Mouse (Mus musculus) kidney, adult 18-20 months (tissue): ENCODE measurements around the gene Rpl27a.

Source experiments
- DNase-seq: peaks from one replicate; pipeline ENCODE4 v3.0.0; 2021

The Rpl27a gene

GRCm38 (mm10) chr7:109518838-109519696 is at the start of gene Rpl27a:
Gene Rpl27a (plus strand): TSS chr7:109519147.
- peak; percentile 98 for DNase-seq

DNA sequence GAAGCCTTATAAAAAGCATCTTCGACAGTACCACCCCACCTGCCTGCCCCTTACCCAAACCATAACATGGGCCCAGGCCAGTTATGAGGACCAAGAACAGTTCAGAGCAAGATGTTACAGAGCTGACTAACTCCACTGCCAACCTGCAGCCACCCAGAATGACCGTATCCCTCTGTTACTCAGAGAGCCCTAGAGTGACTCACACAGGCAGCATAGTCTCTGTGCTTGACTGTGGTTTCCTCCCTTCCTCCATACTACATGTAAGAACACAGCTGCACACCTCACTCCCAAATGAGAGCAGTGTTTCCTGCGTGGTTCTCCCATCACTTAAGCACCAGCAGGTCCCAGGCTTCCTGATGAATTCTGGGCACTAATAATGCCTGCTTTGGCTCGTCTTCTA is 48.2 kb upstream of the Rpl27a start:
- DNase-seq = no peak

DNA sequence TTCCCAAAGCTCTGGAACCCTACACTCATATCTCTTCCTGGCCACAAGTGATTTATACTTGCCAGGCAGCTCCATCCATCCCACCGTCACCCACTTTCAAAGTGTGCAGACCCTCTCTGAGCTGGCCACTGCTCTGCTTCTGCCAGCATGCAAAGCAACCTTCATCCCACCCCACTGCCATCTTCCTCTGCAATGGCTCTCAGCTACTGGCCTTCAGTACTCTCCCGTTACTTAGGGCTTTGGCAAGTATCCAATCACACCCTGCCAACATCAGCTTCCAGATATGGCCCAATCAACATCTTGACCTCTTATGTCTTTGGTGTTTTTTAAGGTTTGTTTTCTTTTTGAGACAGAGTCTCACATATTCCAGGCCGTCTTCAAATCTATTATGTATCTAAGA is 41.0 kb upstream of the Rpl27a start:
- no peak for DNase-seq

DNA sequence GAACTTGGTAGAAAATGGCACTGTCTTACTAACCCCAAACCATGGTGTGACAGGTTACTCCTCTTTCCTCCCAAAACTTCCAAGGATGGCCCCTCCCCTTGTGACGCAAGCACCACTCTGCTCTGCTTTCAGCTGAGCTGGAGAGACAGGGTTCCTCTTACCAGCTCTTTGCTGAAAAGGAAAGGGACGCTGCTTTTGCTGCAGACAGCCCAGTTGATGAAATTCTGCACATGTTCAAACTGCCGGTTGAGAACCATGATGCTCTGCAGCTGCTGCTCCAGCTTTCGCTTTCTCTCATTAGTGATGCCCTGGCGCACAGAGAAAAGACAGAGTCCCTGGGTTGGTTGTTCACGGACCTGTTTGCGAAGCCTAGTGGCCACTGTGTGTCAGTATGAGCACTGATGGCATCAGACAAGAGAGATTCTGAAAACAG is 38.2 kb upstream of the Rpl27a start:
- no peak for DNase-seq

GRCm38 (mm10) chr7:109484221-109484620 is 34.7 kb upstream of the Rpl27a start:
- no peak for DNase-seq

GRCm38 (mm10) chr7:109492616-109493318 is 26.2 kb upstream of the Rpl27a start:
- DNase-seq = no peak

DNA sequence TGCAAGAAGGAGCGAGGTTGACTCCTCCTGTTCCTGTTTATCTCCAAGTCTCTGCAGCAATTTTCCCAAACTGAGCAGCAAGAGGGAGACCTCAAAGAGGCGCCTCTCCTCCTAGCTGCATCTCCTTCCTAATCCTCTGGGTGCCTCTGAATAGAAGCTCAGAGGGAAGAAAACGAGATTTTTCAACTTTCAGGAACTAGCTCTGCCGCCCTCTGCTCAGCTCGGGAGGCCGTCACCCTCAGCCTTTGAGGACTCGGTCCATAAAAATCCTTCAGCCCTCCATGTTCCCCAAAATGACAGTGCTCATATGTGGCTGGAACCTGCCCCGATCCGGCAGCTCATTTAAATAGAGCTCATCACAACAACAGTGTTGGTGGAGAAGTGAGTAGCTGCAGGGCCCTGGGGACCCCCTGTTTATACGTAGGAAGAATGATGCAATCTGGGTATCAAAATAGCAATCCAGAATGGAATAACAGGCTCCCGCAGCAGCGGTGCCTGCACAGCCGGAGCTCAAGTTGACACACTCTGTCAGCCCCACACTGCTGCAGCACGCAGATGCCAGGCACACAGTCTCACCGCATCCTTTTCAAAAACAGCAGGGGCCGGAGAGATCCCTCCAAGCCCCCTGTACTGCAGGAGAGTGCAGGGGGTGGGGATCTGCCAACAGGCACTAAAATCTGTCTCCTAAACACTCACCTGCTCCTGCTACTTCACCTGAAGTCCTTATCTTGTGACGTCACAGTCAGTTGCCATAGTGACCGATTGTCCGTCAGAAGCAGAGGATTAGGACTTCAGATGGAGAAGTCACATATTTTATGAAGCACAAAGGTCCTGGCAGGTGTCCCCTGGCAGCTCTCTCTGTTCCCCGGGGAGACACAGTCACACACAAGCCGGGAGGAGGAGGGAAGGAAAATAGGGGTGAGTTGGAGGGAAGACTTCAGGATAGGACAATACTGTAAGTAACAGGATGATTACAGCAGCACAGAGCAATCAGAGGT is 25.3 kb upstream of the Rpl27a start:
- no peak for DNase-seq

- DNase-seq = no peak
Observed at GRCm38 (mm10) chr7:109497507-109497906, 21.4 kb upstream of the Rpl27a start.

- DNase-seq = no peak
Observed at GRCm38 (mm10) chr7:109507119-109507518, 11.8 kb upstream of the Rpl27a start.

DNA sequence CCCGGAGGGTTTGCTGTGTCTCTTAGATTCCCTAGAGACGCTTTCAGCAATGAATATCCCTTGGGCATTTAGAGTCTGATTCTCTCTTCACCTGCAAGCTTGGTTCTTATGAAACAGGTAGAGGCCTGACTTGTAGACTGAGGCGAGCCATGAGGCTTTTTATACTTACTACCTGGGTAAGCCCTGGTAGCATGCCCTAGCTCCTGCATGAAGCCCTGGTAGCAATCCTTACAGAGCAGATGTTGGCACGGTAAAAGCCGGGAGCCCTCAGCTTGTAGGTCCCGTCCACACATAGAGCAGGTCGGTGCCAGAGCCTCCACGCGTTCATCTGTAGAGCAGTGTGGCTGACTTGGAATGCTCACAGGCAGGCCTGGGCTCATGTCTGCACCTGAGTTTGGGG is 11.4 kb upstream of the Rpl27a start:
- DNase-seq = no peak

- no peak for DNase-seq
Observed at GRCm38 (mm10) chr7:109508034-109508433, 10.9 kb upstream of the Rpl27a start, which contains the start of gene Trim66. Gene Trim66 (minus strand): TSS chr7:109508134.

DNA sequence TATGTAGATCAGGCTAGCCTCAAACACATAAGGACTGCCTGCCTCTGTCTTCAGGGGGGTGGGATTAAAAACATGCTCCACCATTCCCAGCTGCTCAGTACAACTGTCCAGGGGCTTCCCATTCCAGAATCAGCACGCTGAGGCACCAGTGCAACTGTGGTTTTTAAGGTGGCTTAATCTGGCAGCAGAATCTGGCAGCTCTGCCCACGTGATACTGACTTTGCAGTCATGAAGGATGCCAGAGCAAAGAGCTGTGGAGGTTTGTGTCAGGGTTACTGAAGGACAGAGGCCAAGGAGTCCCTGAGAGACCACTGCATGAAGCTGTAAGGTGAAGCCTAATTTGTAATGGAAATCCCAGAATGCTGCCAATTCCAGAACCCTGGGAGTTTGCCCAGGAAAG is 8.1 kb upstream of the Rpl27a start:
- DNase-seq = peak; percentile 27

DNA sequence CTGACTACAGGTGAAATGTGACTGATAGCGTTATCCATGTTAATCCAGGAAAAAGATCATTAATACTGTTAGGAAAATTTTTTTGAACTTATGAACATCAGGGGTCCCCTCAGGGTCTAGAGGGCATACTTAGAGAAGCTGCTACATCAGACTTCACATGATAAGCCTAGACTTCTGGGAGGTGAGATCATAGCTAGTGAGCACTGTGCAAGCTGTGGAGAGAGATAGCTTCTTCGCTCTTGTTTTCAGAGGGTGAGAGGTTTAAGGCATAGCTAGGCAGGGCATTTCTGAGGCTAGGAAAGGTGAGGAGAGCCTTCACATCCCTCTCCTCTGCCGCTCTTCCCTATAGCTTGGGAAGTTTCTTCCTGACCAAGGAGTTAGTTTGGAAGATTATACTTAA is 7.1 kb upstream of the Rpl27a start:
- no peak for DNase-seq

GRCm38 (mm10) chr7:109516500-109516899 is 2.4 kb upstream of the Rpl27a start:
- no peak for DNase-seq

- no peak for DNase-seq
Observed at GRCm38 (mm10) chr7:109518036-109518681, 788 bp upstream of the Rpl27a start.

GRCm38 (mm10) chr7:109519936-109520335 is 989 bp downstream of the Rpl27a start:
- DNase-seq = no peak

DNA sequence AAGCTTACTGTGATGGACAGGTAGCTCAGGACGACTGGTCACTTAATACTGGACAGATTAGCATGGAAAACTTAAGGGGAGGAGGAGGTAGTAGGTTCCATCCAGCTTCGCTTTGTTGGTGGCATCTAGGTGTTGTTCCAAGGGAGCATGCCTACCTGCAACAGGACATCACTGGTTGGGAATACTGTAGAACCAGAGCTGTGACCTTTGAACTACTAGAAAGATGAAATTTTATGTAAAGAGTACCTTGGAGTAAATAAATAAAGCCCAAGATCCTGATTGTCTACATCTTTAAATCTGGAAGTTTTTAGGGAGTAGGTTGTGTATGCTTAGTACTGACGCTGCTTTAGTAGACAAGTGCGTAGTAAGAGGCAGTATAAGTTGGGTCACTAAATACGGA is 3.1 kb downstream of the Rpl27a start:
- no peak for DNase-seq

DNA sequence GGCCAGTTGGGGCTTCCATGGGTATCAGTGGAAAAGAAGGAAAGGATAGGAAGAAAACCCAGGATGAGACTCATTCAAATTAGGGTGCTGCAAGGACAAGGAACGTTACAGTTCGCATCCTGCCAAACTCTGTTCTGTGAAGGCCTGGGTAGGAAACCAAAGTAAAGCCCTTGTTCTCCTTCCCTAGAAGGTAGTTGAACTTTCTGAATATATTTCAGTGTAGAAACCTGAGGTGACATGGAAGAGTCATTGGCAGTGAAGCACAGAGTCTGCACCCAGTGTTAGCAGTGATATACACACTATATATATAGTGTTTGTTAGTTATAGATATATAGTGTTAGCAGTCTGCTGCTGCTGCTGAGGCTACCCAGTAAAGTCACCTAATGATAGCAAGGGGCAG is 4.4 kb downstream of the Rpl27a start:
- DNase-seq = no peak

DNA sequence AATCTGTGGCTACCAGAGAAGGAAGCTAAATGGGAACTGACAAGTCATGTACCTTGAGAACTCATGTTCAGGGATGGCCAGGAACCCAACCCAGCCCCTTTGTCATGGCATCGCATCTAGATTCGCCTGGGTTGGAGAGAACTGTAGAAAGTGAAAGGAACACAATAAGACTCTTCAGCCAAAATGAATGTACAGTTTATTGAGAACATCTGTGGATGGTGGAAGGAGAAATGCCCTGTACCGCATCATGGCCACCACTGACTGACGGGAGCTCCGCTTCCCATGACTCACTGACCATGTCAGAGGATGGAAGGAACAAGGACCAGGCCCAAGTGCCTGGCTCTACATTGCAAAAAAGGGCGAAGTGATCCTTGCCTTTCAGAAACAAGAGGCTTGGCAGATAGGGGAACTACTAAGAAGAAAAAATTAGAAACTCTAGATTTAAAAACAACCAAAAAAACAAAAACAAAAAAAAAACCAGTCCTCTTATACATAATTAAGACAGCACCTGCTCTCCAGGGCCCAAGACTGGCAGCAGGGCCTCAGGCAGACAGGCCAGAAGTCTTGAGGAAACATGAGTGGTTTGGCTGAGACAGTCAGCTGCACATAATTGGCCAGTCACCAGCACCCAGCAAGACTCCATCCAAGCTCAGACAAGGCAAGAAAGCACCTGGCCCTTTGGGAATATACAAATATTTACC is 4.9 kb downstream of the Rpl27a start:
- DNase-seq = no peak

GRCm38 (mm10) chr7:109524442-109524744 is 5.4 kb downstream of the Rpl27a start:
- no peak for DNase-seq

DNA sequence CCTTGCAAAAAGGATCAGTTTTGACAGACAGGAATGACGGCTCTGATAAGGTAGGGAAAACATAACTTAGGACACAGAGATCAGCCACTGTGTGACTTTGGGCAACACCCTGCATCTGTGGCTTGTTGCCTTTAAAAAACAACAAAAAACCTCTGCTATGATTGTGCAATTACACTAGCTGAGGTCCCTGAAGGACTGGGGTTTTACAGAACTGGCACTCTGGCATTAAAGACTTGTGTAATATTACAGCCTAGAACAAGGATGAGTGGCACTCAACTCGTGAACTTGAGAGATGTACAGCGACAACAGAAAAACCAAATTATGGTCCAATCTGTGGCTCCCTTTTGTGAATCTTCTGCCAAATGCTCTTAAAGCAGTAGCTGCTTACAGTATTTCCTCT is 5.8 kb downstream of the Rpl27a start:
- DNase-seq = no peak
